Mouse (Mus musculus) adrenal gland, postnatal 10 days (tissue): ENCODE data around the gene Hsp90aa1. TPM values are rescaled to one million over a fixed set of nuclear protein-coding genes. Genes with fewer than 3 reads are reported as not detected.

Experiments used
- microRNA-seq: library from miRNA; unstranded; fragments of <30 nt; microRNA quantifications from one replicate; pipeline ENCODE4 v1.2.0, GENCODE M21; 2021
- total RNA-seq, 2 experiments: library from RNA; stranded (reverse); gene quantifications; 2 replicates each; pipeline ENCODE4 v1.2.3; 2021

The Hsp90aa1 gene
- total RNA-seq, 2 experiments from 2014 or later: 271 to 276 TPM

Small RNA genes within 50 kb of the gene (microRNA-seq; reads per million reads assigned to microRNA genes)
- not detected for gene Gm27299

Other genes starting within 250 kb of the Hsp90aa1 start
- 100 to 1,000 TPM in 1 of 2 experiments, 10 to 100 TPM in 1; 90.0 to 134 TPM for gene Dync1h1, start 101.3 kb downstream of the Hsp90aa1 start, total RNA-seq
- gene 1700001K19Rik, start 20.1 kb downstream of the Hsp90aa1 start, total RNA-seq: not detected
- 10 to 100 TPM; 37.2 to 45.6 TPM for gene Wdr20, start 35.2 kb upstream of the Hsp90aa1 start, total RNA-seq
- gene Mok, start 138.2 kb upstream of the Hsp90aa1 start, total RNA-seq: 1 to 10 TPM; 1.4 to 1.6 TPM
- 10 to 100 TPM; 11.4 to 15.4 TPM for gene Zfp839, start 147.5 kb upstream of the Hsp90aa1 start, total RNA-seq
- 10 to 100 TPM; 40.5 to 46.3 TPM for gene Cinp, start 186.4 kb upstream of the Hsp90aa1 start, total RNA-seq
- gene Tecpr2, start 186.5 kb upstream of the Hsp90aa1 start, total RNA-seq: 10 to 100 TPM in 1 of 2 experiments, 1 to 10 TPM in 1; 8.9 to 10.3 TPM